Comparison of ENCODE assay signal across 8 mouse cellular contexts in the genomic region with DNA sequence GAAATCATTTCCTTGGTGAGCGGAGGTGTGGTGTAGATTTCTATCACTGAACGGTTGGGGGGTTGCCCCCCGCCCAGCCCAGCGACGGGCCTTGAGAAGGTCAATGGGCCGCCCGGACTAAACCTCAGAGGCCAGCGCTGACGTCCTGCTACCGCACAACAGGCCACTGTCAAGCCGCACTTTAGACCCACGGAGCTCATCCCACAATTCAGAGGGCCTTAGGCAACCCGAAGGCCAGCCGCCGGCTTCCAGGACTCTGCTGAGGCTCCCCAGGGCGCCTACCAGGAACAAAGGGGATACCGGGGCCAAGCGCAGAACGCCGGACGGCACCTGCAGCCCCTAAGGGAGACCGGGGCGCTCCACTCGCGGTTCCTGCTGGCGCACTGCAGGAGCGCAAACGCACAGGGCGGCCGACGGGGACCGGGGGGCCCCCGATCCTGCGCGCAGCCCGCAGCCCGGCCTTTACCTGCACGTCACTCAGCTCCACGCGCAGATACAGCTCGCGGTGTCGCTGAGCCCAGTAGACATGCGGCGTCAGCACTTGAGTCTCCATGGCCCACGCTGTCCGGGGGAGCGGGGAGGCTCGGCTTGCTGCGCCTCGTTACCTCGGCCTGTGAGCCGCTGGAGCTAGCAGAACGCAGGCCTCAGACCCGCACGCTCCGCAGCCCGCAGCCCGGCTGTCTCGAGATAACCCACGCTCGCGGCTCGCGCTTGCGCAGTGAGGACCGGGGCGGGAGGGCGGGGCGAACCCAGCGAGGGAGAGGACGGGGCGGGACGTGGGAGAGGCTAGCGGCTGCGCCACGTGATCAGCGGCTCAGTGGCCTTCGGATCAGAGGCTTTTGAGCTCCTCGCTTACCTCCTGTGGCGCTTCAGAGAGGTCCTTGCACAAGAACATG. TPM values are rescaled to one million over a fixed set of nuclear protein-coding genes. Genes with fewer than 3 reads are reported as not detected.
DNase-seq lines count a peak whose midpoint lies in the region; ATAC-seq lines count a peak whose summit lies in the region.

A gene (minus strand): TSS at position 703 of the 896 bp plus-strand sequence.

- H3K9ac ChIP-seq in heart, embryonic 14.5 days (ENCODE audit: low read length): peak within 1 kb of the TSS; percentile 91
- H3K9ac ChIP-seq in liver, embryonic 11.5 days (ENCODE audit: low read depth, low read length): peak within 1 kb of the TSS; percentile 89

- peak within 1 kb of the TSS; percentile 91 for H3K27ac ChIP-seq in forebrain, embryonic 10.5 days
- H3K27ac ChIP-seq in heart, embryonic 14.5 days (replicated peaks in 1 of 2; ENCODE audit: control insufficient read depth in 1 of 2, insufficient read depth in 1 of 2, low read depth in 2 of 2, low read length in 2 of 2): peak within 1 kb of the TSS; percentile 78 to 86
- peak within 1 kb of the TSS; percentile 80 for H3K27ac ChIP-seq in liver, embryonic 11.5 days (ENCODE audit: low read depth, low read length)

- no peaks in the 10 kb centered on the region for H3K9me3 ChIP-seq in forebrain, embryonic 10.5 days
- H3K9me3 ChIP-seq in heart, embryonic 14.5 days (ENCODE audit: control insufficient read depth, low read length): no peaks in the 10 kb centered on the region
- H3K9me3 ChIP-seq in liver, embryonic 11.5 days (ENCODE audit: control insufficient read depth, low read length): no peaks in the 10 kb centered on the region

- peaks cover 18% of the 10 kb centered on the region for H3K27me3 ChIP-seq in forebrain, embryonic 10.5 days (ENCODE audit: poor library complexity, severe bottlenecking)
- no peaks in the 10 kb centered on the region for H3K27me3 ChIP-seq in heart, embryonic 14.5 days (ENCODE audit: control insufficient read depth, insufficient read depth, low read length)
- no peaks in the 10 kb centered on the region for H3K27me3 ChIP-seq in liver, embryonic 11.5 days (replicated peaks; ENCODE audit: control insufficient read depth, insufficient read depth, low read length)
- H3K27me3 ChIP-seq in splenic B cell, adult 2 months (ENCODE audit: control insufficient read depth, insufficient read depth, low read length, poor library complexity, severe bottlenecking): no peaks in the 10 kb centered on the region

- H3K36me3 ChIP-seq in forebrain, embryonic 10.5 days (replicated peaks): no peaks in the 10 kb centered on the region
- no peaks in the 10 kb centered on the region for H3K36me3 ChIP-seq in heart, embryonic 14.5 days (ENCODE audit: control insufficient read depth, insufficient read depth, low read length)
- H3K36me3 ChIP-seq in liver, embryonic 11.5 days (ENCODE audit: control insufficient read depth, insufficient read depth, low read length): no peaks in the 10 kb centered on the region
- H3K36me3 ChIP-seq in splenic B cell, adult 2 months (ENCODE audit: control insufficient read depth, insufficient read depth, low read length, poor library complexity, severe bottlenecking): no peaks in the 10 kb centered on the region

- peak; percentile 52 for ATAC-seq in CD4-positive, CD25-positive, alpha-beta regulatory T cell, adult 4 months
- peak; percentile 90 for ATAC-seq in heart, embryonic 14.5 days (ENCODE audit: insufficient number of reproducible peaks, insufficient read depth, low FRiP score, low read depth)
- ATAC-seq in liver, embryonic 11.5 days (replicated peaks; ENCODE audit: low FRiP score): peak; percentile 90

- peak; percentile 70 for DNase-seq in c-Kit-positive CD71-negative TER-119-negative erythroid progenitor cells, embryonic 14.5 days (ENCODE audit: low read depth)
- DNase-seq in forebrain, embryonic 10.5 days (ENCODE audit: extremely low spot score, low spot score): peak; percentile 95
- peak; percentile 94 for DNase-seq in kidney, postnatal 10 days
- DNase-seq in liver, embryonic 11.5 days (ENCODE audit: low spot score): peak; percentile 91
- DNase-seq in naive thymus-derived CD4-positive, alpha-beta T cell, adult 2 months (ENCODE audit: low read depth): peak; percentile 92
- peak; percentile 90 for DNase-seq in splenic B cell, adult 2 months (ENCODE audit: low read depth, low spot score)

- peak within 1 kb of the TSS; percentile 84 for H3K4me2 ChIP-seq in heart, embryonic 14.5 days (ENCODE audit: low read length)
- H3K4me2 ChIP-seq in liver, embryonic 11.5 days: peak within 1 kb of the TSS; percentile 91

- H3K4me1 ChIP-seq in forebrain, embryonic 10.5 days: peaks cover 57% of the 10 kb centered on the region
- H3K4me1 ChIP-seq in heart, embryonic 14.5 days (ENCODE audit: control insufficient read depth in 2 of 2, insufficient read depth in 2 of 2, low read length in 2 of 2): peaks cover 6 to 23% of the 10 kb centered on the region in 2 experiments
- H3K4me1 ChIP-seq in liver, embryonic 11.5 days (replicated peaks; ENCODE audit: control insufficient read depth, insufficient read depth, low read length): peaks cover 37% of the 10 kb centered on the region

- H3K4me3 ChIP-seq in forebrain, embryonic 10.5 days: peak within 1 kb of the TSS; percentile 74
- H3K4me3 ChIP-seq in heart, embryonic 14.5 days (ENCODE audit: control insufficient read depth in 1 of 2, insufficient read depth in 1 of 2, low read depth in 1 of 2, low read length in 2 of 2): peak within 1 kb of the TSS; percentile 76 to 95
- peak within 1 kb of the TSS; percentile 83 for H3K4me3 ChIP-seq in liver, embryonic 11.5 days (ENCODE audit: low read depth, low read length)

- under 1% methylated on average over 81 of the region's 81 CpGs for WGBS in forebrain, embryonic 10.5 days
- under 1% methylated on average over 80 of the region's 81 CpGs for WGBS in heart, embryonic 14.5 days
- WGBS in liver, embryonic 11.5 days: under 1% methylated on average over 81 of the region's 81 CpGs

RNA-seq across cellular contexts. Expression of the gene that starts here (rescaled TPM):
- polyA plus RNA-seq in CD4-positive, CD25-positive, alpha-beta regulatory T cell, adult 4 months (2017; shearing (Covaris generic)): 100 to 1,000 TPM; 133 to 142 TPM
- 105 and 112 TPM in 2 replicates for polyA plus RNA-seq in forebrain, embryonic 10.5 days (2016; fragmentation: Nextera tagmentation; extraction: Ambion mirVana)
- polyA plus RNA-seq in heart, embryonic 14.5 days (2014; fragmentation: Nextera tagmentation; extraction: Ambion mirVana): 50.3 and 52.5 TPM in 2 replicates
- 83.6 and 95.4 TPM in 2 replicates for polyA plus RNA-seq in liver, embryonic 11.5 days (2014; fragmentation: Nextera tagmentation; extraction: Ambion mirVana)

Comparison
In these comparisons a context has a peak if more than half of its experiments do, and no peak if none do; other contexts are left out.
1. Peak in every context shown above with its lines: DNase-seq, ATAC-seq, H3K4me3 ChIP-seq and H3K27ac ChIP-seq.